Mouse (Mus musculus) midbrain, embryonic 15.5 days (tissue): ENCODE measurements at regions not wholly inside any gene's neighbourhood (a gene's known extent, or its start where the extent isn't known, plus 50 kb on each side); places are given as distances from the start of the nearest gene placed in this dataset.

Experiments
- ATAC-seq: fragments of 200-750 bp; cut with Nextera tagmentation; replicated peaks from 2 replicates; pipeline ENCODE4 v1.8.0; 2017; ENCODE audit warnings: moderate TSS enrichment
- H3K27ac ChIP-seq: fragments of 300-500 bp; sonication (generic); 2 replicates; pipeline ENCODE4 v1.5.1; 2015; ENCODE audit warnings: mild to moderate bottlenecking, inconsistent platforms
- H3K27me3 ChIP-seq: fragments of 300-500 bp; sonication (generic); replicated peaks from 2 replicates; pipeline ENCODE4 v1.6.1; 2015; ENCODE audit warnings: inconsistent platforms
- H3K36me3 ChIP-seq: fragments of 300-500 bp; sonication (generic); replicated peaks from 2 replicates; pipeline ENCODE4 v1.6.1; 2015; ENCODE audit warnings: inconsistent platforms
- H3K4me1 ChIP-seq: fragments of 300-500 bp; sonication (generic); 2 replicates; pipeline ENCODE4 v1.6.1; 2015; ENCODE audit warnings: inconsistent platforms
- H3K4me2 ChIP-seq: fragments of 300-500 bp; sonication (generic); 2 replicates; pipeline ENCODE4 v1.6.1; 2015; ENCODE audit warnings: inconsistent platforms, mild to moderate bottlenecking, moderate library complexity
- H3K4me3 ChIP-seq: fragments of 300-500 bp; sonication (generic); 2 replicates; pipeline ENCODE4 v1.5.1; 2015; ENCODE audit warnings: mild to moderate bottlenecking, inconsistent platforms
- H3K9ac ChIP-seq: fragments of 300-500 bp; sonication (generic); 2 replicates; pipeline ENCODE4 v1.6.1; 2015; ENCODE audit warnings: mild to moderate bottlenecking, inconsistent platforms
- H3K9me3 ChIP-seq: fragments of 300-500 bp; sonication (generic); 2 replicates; pipeline ENCODE4 v1.6.1; 2016; ENCODE audit warnings: inconsistent platforms
- WGBS: fragments of 180-500 bp; shearing (Covaris S2); methylation state at CpG from one replicate; pipeline ENCODE4 v1.1.7; 2015; ENCODE audit warnings: mixed read lengths; 5-methylcytosine and 5-hydroxymethylcytosine counted together

GRCm38 (mm10) chr5:73804556-73805230 is 153.5 kb downstream of the Spata18 start:
- no peaks in the 10 kb centered on the region for H3K36me3 ChIP-seq
- ATAC-seq = no peak
- WGBS = 67% methylated on average over 4 of the region's 4 CpGs
- no peak overlapping the region for H3K4me3 ChIP-seq
- H3K9me3 ChIP-seq = no peaks in the 10 kb centered on the region
- no peaks in the 10 kb centered on the region for H3K4me1 ChIP-seq
- no peak overlapping the region for H3K9ac ChIP-seq
- H3K4me2 ChIP-seq = no peak overlapping the region
- no peaks in the 10 kb centered on the region for H3K27me3 ChIP-seq
- no peak overlapping the region for H3K27ac ChIP-seq

GRCm38 (mm10) chr5:73810660-73811059 is 159.5 kb downstream of the Spata18 start:
- Histone ChIP-seq H3K4me3 (no peak overlapping the region), H3K4me1 (no peaks in the 10 kb centered on the region), H3K36me3 (no peaks in the 10 kb centered on the region), H3K27ac (no peak overlapping the region), H3K27me3 (no peaks in the 10 kb centered on the region), H3K9ac (no peak overlapping the region), H3K9me3 (no peaks in the 10 kb centered on the region), H3K4me2 (no peak overlapping the region)
- ATAC-seq = no peak
- WGBS = 95% methylated on average over 3 of the region's 3 CpGs

GRCm38 (mm10) chr5:73811094-73811521 is 159.9 kb downstream of the Spata18 start:
- Histone ChIP-seq H3K4me2 (no peak overlapping the region), H3K27ac (no peak overlapping the region), H3K4me3 (no peak overlapping the region), H3K9me3 (no peaks in the 10 kb centered on the region), H3K4me1 (no peaks in the 10 kb centered on the region), H3K9ac (no peak overlapping the region), H3K36me3 (no peaks in the 10 kb centered on the region), H3K27me3 (no peaks in the 10 kb centered on the region)
- 88% methylated on average over 3 of the region's 3 CpGs for WGBS
- ATAC-seq = no peak

GRCm38 (mm10) chr5:73815752-73816151 is 164.6 kb downstream of the Spata18 start:
- Histone ChIP-seq H3K4me3 (no peak overlapping the region), H3K4me1 (no peaks in the 10 kb centered on the region), H3K27ac (no peak overlapping the region), H3K9me3 (no peaks in the 10 kb centered on the region), H3K9ac (no peak overlapping the region), H3K36me3 (no peaks in the 10 kb centered on the region), H3K4me2 (no peak overlapping the region), H3K27me3 (no peaks in the 10 kb centered on the region)
- 95% methylated on average over 5 of the region's 5 CpGs for WGBS
- no peak for ATAC-seq

- Histone ChIP-seq H3K27me3 (no peaks in the 10 kb centered on the region), H3K9ac (no peak overlapping the region), H3K4me1 (no peaks in the 10 kb centered on the region), H3K4me3 (no peak overlapping the region), H3K9me3 (no peaks in the 10 kb centered on the region), H3K27ac (no peak overlapping the region), H3K36me3 (no peaks in the 10 kb centered on the region), H3K4me2 (no peak overlapping the region)
- no peak for ATAC-seq
- WGBS = 86% methylated on average over 1 of the region's 1 CpGs
These were observed 166.0 kb downstream of the Spata18 start for GRCm38 (mm10) chr5:73817180-73817579.

- Histone ChIP-seq H3K27ac (no peak overlapping the region), H3K4me1 (no peaks in the 10 kb centered on the region), H3K36me3 (no peaks in the 10 kb centered on the region), H3K9me3 (no peaks in the 10 kb centered on the region), H3K4me2 (no peak overlapping the region), H3K27me3 (no peaks in the 10 kb centered on the region), H3K4me3 (no peak overlapping the region), H3K9ac (no peak overlapping the region)
- ATAC-seq = no peak
- WGBS = 77% methylated on average over 19 of the region's 19 CpGs
These were observed 170.9 kb downstream of the Spata18 start for GRCm38 (mm10) chr5:73821956-73822545.

GRCm38 (mm10) chr5:73823421-73823820 is 172.2 kb downstream of the Spata18 start:
- ATAC-seq = no peak
- no peaks in the 10 kb centered on the region for H3K4me1 ChIP-seq
- 88% methylated on average over 5 of the region's 5 CpGs for WGBS

GRCm38 (mm10) chr5:73826941-73827340 is 175.8 kb downstream of the Spata18 start:
- Histone ChIP-seq H3K9me3 (no peaks in the 10 kb centered on the region), H3K4me1 (no peaks in the 10 kb centered on the region), H3K27ac (no peak overlapping the region), H3K4me3 (no peak overlapping the region), H3K9ac (no peak overlapping the region), H3K27me3 (no peaks in the 10 kb centered on the region), H3K4me2 (no peak overlapping the region), H3K36me3 (no peaks in the 10 kb centered on the region)
- WGBS = 83% methylated on average over 4 of the region's 4 CpGs
- ATAC-seq = no peak

More at GRCm38 (mm10) chr5:73823421-73823820, 172.2 kb downstream of the Spata18 start:
- Histone ChIP-seq H3K36me3 (no peaks in the 10 kb centered on the region), H3K27me3 (no peaks in the 10 kb centered on the region), H3K9me3 (no peaks in the 10 kb centered on the region), H3K9ac (no peak overlapping the region), H3K27ac (no peak overlapping the region), H3K4me2 (no peak overlapping the region), H3K4me3 (no peak overlapping the region)

GRCm38 (mm10) chr5:73833721-73834120 is 182.5 kb downstream of the Spata18 start:
- no peaks in the 10 kb centered on the region for H3K36me3 ChIP-seq
- 58% methylated on average over 1 of the region's 1 CpGs for WGBS
- no peak overlapping the region for H3K9ac ChIP-seq
- H3K27me3 ChIP-seq = no peaks in the 10 kb centered on the region
- ATAC-seq = no peak
- H3K9me3 ChIP-seq = no peaks in the 10 kb centered on the region
- no peaks in the 10 kb centered on the region for H3K4me1 ChIP-seq
- no peak overlapping the region for H3K4me3 ChIP-seq
- H3K27ac ChIP-seq = no peak overlapping the region
- no peak overlapping the region for H3K4me2 ChIP-seq

- Histone ChIP-seq H3K27me3 (no peaks in the 10 kb centered on the region), H3K36me3 (no peaks in the 10 kb centered on the region), H3K9ac (no peak overlapping the region), H3K4me2 (no peak overlapping the region), H3K4me1 (no peaks in the 10 kb centered on the region), H3K27ac (no peak overlapping the region), H3K4me3 (no peak overlapping the region), H3K9me3 (no peaks in the 10 kb centered on the region)
- ATAC-seq = no peak
- 83% methylated on average over 3 of the region's 3 CpGs for WGBS
These were observed 192.6 kb downstream of the Spata18 start for GRCm38 (mm10) chr5:73843776-73844175.

- H3K9me3 ChIP-seq = no peaks in the 10 kb centered on the region
- no peak overlapping the region for H3K9ac ChIP-seq
- H3K27me3 ChIP-seq = no peaks in the 10 kb centered on the region
- no peak for ATAC-seq
- H3K36me3 ChIP-seq = no peaks in the 10 kb centered on the region
- no peak overlapping the region for H3K4me3 ChIP-seq
- 78% methylated on average over 12 of the region's 12 CpGs for WGBS
- H3K4me1 ChIP-seq = no peaks in the 10 kb centered on the region
- H3K27ac ChIP-seq = no peak overlapping the region
- H3K4me2 ChIP-seq = no peak overlapping the region
These were observed 195.1 kb downstream of the Spata18 start for GRCm38 (mm10) chr5:73846096-73846782.

GRCm38 (mm10) chr5:73846783-73847151 is 195.6 kb downstream of the Spata18 start:
- no peaks in the 10 kb centered on the region for H3K36me3 ChIP-seq
- no peak overlapping the region for H3K9ac ChIP-seq
- H3K9me3 ChIP-seq = no peaks in the 10 kb centered on the region
- H3K27ac ChIP-seq = no peak overlapping the region
- H3K4me2 ChIP-seq = no peak overlapping the region
- H3K27me3 ChIP-seq = no peaks in the 10 kb centered on the region
- WGBS = 68% methylated on average over 6 of the region's 6 CpGs
- ATAC-seq = no peak
- no peaks in the 10 kb centered on the region for H3K4me1 ChIP-seq
- no peak overlapping the region for H3K4me3 ChIP-seq
